Mouse (Mus musculus): ENCODE measurements around the gene Coro1b. TPM values are rescaled to one million over a fixed set of nuclear protein-coding genes. Genes with fewer than 3 reads are reported as not detected.
"Not testable (repeated sequence)": the region's sequence is repeated elsewhere in the genome, so short reads cannot be mapped to it uniquely, and the experiment has no call there.

The Coro1b gene
- total RNA-seq, 2 experiments from 2014 or later, result 13.9 to 15.3 TPM

GRCm38 (mm10) chr19:4119716-4120487, 28.5 kb upstream of the Coro1b start:
- no peak for DNase-seq
- intact Hi-C loops (cut with DNase I), result no loop called here

GRCm38 (mm10) chr19:4120496-4120895, 27.9 kb upstream of the Coro1b start:
- DNase-seq, result no peak
- intact Hi-C loops (cut with DNase I), result no loop called here

- intact Hi-C loops (cut with DNase I), result no loop called here
- peak; percentile 95 to 98 for DNase-seq
These were observed 27.2 kb upstream of the Coro1b start for GRCm38 (mm10) chr19:4121097-4121805.

- intact Hi-C loops (cut with DNase I); DNase-seq: not testable (repeated sequence)
These were observed 26.5 kb upstream of the Coro1b start for GRCm38 (mm10) chr19:4121896-4122295.

GRCm38 (mm10) chr19:4122411-4123370, 25.7 kb upstream of the Coro1b start:
- DNase-seq, result no peak
- intact Hi-C loops (cut with DNase I), result no loop called here

GRCm38 (mm10) chr19:4124432-4124831, 24.0 kb upstream of the Coro1b start:
- intact Hi-C loops (cut with DNase I), result no loop called here
- no peak for DNase-seq

GRCm38 (mm10) chr19:4125268-4125667, 23.2 kb upstream of the Coro1b start:
- intact Hi-C loops (cut with DNase I), result not testable (repeated sequence)

GRCm38 (mm10) chr19:4125741-4126696, 22.4 kb upstream of the Coro1b start, which contains the start of gene Aip:
Aip (minus strand) TSS chr19:4125858.
- intact Hi-C loops (cut with DNase I), result no loop called here
- DNase-seq, result peak; percentile 95 to 98

More at GRCm38 (mm10) chr19:4125268-4125667, 23.2 kb upstream of the Coro1b start:
- DNase-seq, result not testable (repeated sequence)

GRCm38 (mm10) chr19:4126759-4127495, 21.5 kb upstream of the Coro1b start:
- intact Hi-C loops (cut with DNase I), result no loop called here
- DNase-seq, result no peak

- DNase-seq, result no peak
- intact Hi-C loops (cut with DNase I), result no loop called here
These were observed 19.0 kb upstream of the Coro1b start for GRCm38 (mm10) chr19:4129462-4129861.

GRCm38 (mm10) chr19:4130106-4130505, 18.3 kb upstream of the Coro1b start:
- no peak for DNase-seq
- intact Hi-C loops (cut with DNase I), result loop anchor here (2.0 kb wide), 1 partner anchor 51 kb away; no protein-coding TSS in a partner anchor

- no peak for DNase-seq
- intact Hi-C loops (cut with DNase I), result loop anchor here (2.0 kb wide), 1 partner anchor 52 kb away; no protein-coding TSS in a partner anchor
These were observed 17.3 kb upstream of the Coro1b start for GRCm38 (mm10) chr19:4131075-4131474.

- intact Hi-C loops (cut with DNase I), result loop anchor here (2.0 kb wide), 1 partner anchor 53 kb away; no protein-coding TSS in a partner anchor
- DNase-seq, result no peak
These were observed 16.7 kb upstream of the Coro1b start for GRCm38 (mm10) chr19:4131768-4132167.

GRCm38 (mm10) chr19:4134354-4134753, 14.1 kb upstream of the Coro1b start:
- intact Hi-C loops (cut with DNase I), result no loop called here
- DNase-seq, result no peak

- intact Hi-C loops (cut with DNase I), result loop anchor here (5.0 kb wide), 1 partner anchor 38 kb away; the partner anchor contains the start of genes Cdk2ap2 and Pitpnm1
- not testable (repeated sequence) for DNase-seq
These were observed 13.0 kb upstream of the Coro1b start for GRCm38 (mm10) chr19:4135229-4135962.

- DNase-seq, result not testable (repeated sequence)
- intact Hi-C loops (cut with DNase I), result loop anchor here (5.0 kb wide), 1 partner anchor 39 kb away; the partner anchor contains the start of genes Cdk2ap2 and Pitpnm1
These were observed 12.5 kb upstream of the Coro1b start for GRCm38 (mm10) chr19:4135963-4136345.

- intact Hi-C loops (cut with DNase I), result loop anchor here (5.0 kb wide), 1 partner anchor 39 kb away; the partner anchor contains the start of genes Cdk2ap2 and Pitpnm1
- DNase-seq, result no peak
These were observed 12.0 kb upstream of the Coro1b start for GRCm38 (mm10) chr19:4136463-4136862.
